Mouse (Mus musculus): ENCODE measurements around the gene Sgpl1. TPM values are rescaled to one million over a fixed set of nuclear protein-coding genes. Genes with fewer than 3 reads are reported as not detected.

Gene Sgpl1
- total and polyA plus RNA-seq, 3 experiments = 13.2 to 16.7 (median 13.2) TPM

DNA sequence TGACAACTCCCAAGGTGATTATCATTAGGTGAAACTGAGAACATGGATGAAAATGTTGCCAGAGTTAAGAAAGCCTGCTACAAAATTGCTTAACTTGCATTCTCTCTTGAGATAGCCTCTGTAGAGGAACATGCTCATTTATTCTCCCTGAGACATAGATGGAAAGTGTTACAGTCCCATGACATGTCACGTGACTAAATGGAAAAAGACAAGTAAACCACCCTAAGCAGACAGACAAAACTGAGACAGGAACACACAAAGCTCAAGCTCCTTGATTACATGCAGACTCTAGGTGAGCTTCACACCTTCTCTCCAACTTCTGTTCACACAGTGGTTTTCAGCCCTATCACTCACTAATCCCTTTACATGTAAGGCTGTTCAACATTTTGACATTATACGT, 4.2 kb downstream of the Sgpl1 start:
- H3K36me3 ChIP-seq (ENCODE audit: control insufficient read depth, insufficient read depth, low read length) = peaks cover 2% of the 10 kb centered on the region; the same call in 1 of the 2 replicates
- TF ChIP-seq EP300 (IDR thresholded peaks at IDR 0.05; ENCODE audit: insufficient read depth, low read depth, low read length) = no peak
- TF ChIP-seq POLR2A (IDR thresholded peaks at IDR 0.05; ENCODE audit: insufficient read depth, low read depth, low read length) = no peak
- no peak for TF ChIP-seq CTCF (IDR thresholded peaks at IDR 0.05)
- 80% methylated on average over 2 of the region's 2 CpGs for WGBS
- H3K27me3 ChIP-seq (ENCODE audit: control insufficient read depth, insufficient read depth, low read length) = no peaks in the 10 kb centered on the region
- no peak overlapping the region for H3K27ac ChIP-seq
- peaks cover 3% of the 10 kb centered on the region for H3K4me1 ChIP-seq (ENCODE audit: control insufficient read depth, insufficient read depth, low read length)
- no peak for DNase-seq
- intact Hi-C loops (cut with DNase I) = no loop called here
- H3K9ac ChIP-seq (ENCODE audit: low read depth, low read length) = no peak overlapping the region
- H3K4me3 ChIP-seq = no peak overlapping the region
- H3K79me2 ChIP-seq (replicated peaks; ENCODE audit: control insufficient read depth, insufficient read depth, low read length) = peaks cover 2% of the 10 kb centered on the region; the same call in 1 of the 2 replicates

DNA sequence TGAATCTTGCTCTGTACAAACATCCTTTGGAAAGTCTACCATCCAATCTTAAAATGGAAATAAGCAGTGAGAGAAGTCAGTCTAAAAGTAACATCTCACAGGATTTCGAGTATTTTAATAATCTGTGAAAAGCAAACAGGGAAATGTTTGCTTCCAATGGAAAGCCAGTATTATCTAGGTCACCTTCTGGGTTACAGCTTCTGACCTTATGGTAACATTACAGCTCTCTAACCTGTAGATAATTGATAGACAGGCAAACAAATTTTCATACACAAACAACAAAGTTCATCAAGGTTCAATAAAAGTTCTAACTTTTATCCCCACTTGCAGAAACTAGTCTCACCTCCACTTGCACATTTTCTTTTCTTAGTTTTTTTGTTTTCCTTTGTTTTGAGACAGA, 9.9 kb downstream of the Sgpl1 start:
- no peak for DNase-seq
- TF ChIP-seq CTCF (IDR thresholded peaks at IDR 0.05) (no peak), POLR2A (IDR thresholded peaks at IDR 0.05; ENCODE audit: insufficient read depth, low read depth, low read length) (no peak), EP300 (IDR thresholded peaks at IDR 0.05; ENCODE audit: insufficient read depth, low read depth, low read length) (no peak)
- no peak overlapping the region for H3K4me3 ChIP-seq
- no peaks in the 10 kb centered on the region for H3K27me3 ChIP-seq (ENCODE audit: control insufficient read depth, insufficient read depth, low read length)
- H3K36me3 ChIP-seq (ENCODE audit: control insufficient read depth, insufficient read depth, low read length) = no peaks in the 10 kb centered on the region
- 0 out of 2 replicates have a peak, but pooled peaks cover 2% of the 10 kb centered on the region for H3K79me2 ChIP-seq (replicated peaks; ENCODE audit: control insufficient read depth, insufficient read depth, low read length)
- H3K27ac ChIP-seq = no peak overlapping the region
- intact Hi-C loops (cut with DNase I) = no loop called here
- H3K4me1 ChIP-seq (ENCODE audit: control insufficient read depth, insufficient read depth, low read length) = no peaks in the 10 kb centered on the region; the same call in 1 of the 2 replicates
- H3K9ac ChIP-seq (ENCODE audit: low read depth, low read length) = no peak overlapping the region
- WGBS = 54% methylated on average over 1 of the region's 1 CpGs

DNA sequence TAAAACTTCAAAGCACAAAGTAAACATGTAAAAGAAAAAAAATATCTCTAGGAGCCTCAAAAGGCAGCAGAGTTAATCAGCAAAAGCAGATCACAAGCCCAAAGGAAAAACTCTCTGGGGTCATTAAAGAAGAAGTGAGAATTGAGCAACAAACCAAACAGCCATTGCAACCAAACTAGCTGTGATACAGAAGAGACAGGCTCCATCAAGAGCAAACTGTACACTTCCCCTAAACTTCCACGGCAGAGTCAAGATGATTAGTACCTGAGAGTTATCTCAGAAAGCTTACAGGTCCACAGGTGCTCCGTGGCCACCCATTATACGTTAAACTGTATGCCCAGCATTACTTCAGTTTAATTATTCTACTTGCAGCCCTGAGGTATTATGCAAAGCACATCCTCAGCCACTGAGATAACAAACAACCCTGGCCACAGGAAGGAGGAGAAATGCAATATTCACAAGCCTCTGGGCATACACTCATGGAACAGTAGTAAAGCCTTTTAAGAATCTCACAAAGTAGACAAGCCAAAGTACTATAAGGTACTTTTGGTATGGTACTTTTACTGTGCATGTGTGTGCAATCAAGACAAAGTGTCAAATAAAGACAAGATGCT, 12.2 kb downstream of the Sgpl1 start:
- H3K36me3 ChIP-seq (ENCODE audit: control insufficient read depth, insufficient read depth, low read length) = no peaks in the 10 kb centered on the region; the same call in 1 of the 2 replicates
- H3K27me3 ChIP-seq (ENCODE audit: control insufficient read depth, insufficient read depth, low read length) = no peaks in the 10 kb centered on the region
- TF ChIP-seq CTCF (IDR thresholded peaks at IDR 0.05) (no peak), POLR2A (IDR thresholded peaks at IDR 0.05; ENCODE audit: insufficient read depth, low read depth, low read length) (no peak), EP300 (IDR thresholded peaks at IDR 0.05; ENCODE audit: insufficient read depth, low read depth, low read length) (no peak)
- no peak overlapping the region for H3K27ac ChIP-seq
- H3K4me3 ChIP-seq = no peak overlapping the region
- H3K79me2 ChIP-seq (replicated peaks; ENCODE audit: control insufficient read depth, insufficient read depth, low read length) = 0 out of 2 replicates have a peak, but pooled peaks cover 2% of the 10 kb centered on the region
- 56% methylated on average over 3 of the region's 3 CpGs for WGBS
- no peaks in the 10 kb centered on the region; the same call in 1 of the 2 replicates for H3K4me1 ChIP-seq (ENCODE audit: control insufficient read depth, insufficient read depth, low read length)
- DNase-seq = no peak
- intact Hi-C loops (cut with DNase I) = no loop called here
- no peak overlapping the region for H3K9ac ChIP-seq (ENCODE audit: low read depth, low read length)

DNA sequence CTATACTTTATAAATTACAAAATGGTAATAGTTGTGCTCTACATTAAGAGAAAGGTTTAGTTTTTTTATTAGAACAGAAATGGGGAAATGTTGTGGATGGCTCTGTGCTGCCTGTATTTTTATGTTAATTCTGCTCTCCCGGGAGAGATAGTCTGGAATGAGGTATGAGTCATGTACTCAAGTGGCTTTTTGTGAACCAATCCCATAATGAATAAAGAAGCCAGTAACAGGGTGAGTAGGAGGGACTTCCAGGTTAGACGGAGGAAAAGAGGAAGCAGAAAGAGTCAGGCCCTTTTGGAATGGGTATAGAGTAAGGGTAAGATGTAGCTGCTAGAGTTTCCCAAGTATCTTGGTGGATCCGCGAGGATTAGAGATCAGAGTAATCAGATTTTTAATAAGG, 13.5 kb downstream of the Sgpl1 start:
- no peaks in the 10 kb centered on the region; the same call in 1 of the 2 replicates for H3K4me1 ChIP-seq (ENCODE audit: control insufficient read depth, insufficient read depth, low read length)
- no peaks in the 10 kb centered on the region for H3K27me3 ChIP-seq (ENCODE audit: control insufficient read depth, insufficient read depth, low read length)
- no peaks in the 10 kb centered on the region; the same call in 1 of the 2 replicates for H3K36me3 ChIP-seq (ENCODE audit: control insufficient read depth, insufficient read depth, low read length)
- no peak overlapping the region for H3K9ac ChIP-seq (ENCODE audit: low read depth, low read length)
- no peak for DNase-seq
- TF ChIP-seq EP300 (IDR thresholded peaks at IDR 0.05; ENCODE audit: insufficient read depth, low read depth, low read length) (no peak), CTCF (IDR thresholded peaks at IDR 0.05) (no peak), POLR2A (IDR thresholded peaks at IDR 0.05; ENCODE audit: insufficient read depth, low read depth, low read length) (no peak)
- H3K27ac ChIP-seq = no peak overlapping the region
- no peaks in the 10 kb centered on the region for H3K79me2 ChIP-seq (replicated peaks; ENCODE audit: control insufficient read depth, insufficient read depth, low read length)
- intact Hi-C loops (cut with DNase I) = no loop called here
- 68% methylated on average over 4 of the region's 4 CpGs for WGBS
- H3K4me3 ChIP-seq = no peak overlapping the region

DNA sequence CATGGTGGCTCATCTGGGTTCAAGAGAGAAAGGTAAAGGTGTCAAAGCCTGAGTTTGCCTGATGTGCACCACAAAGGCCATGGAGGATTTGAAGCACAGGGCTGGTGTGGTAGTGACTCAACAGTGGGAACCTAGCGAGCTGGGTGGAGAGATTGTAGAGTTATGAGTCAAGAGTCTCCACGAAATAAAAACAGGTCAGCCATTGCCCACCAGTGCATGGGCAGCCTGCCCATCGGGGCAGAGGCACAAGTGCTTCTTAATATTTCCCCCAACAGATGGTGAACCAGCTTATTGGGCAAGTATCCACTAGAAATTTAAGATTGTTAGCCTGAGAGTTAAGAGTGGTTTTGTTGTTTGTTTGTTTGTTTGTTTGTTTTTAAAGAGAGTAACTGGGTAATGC, 16.5 kb downstream of the Sgpl1 start:
- no peak overlapping the region for H3K27ac ChIP-seq
- WGBS = 84% methylated on average over 3 of the region's 3 CpGs
- no peaks in the 10 kb centered on the region; the same call in 1 of the 2 replicates for H3K36me3 ChIP-seq (ENCODE audit: control insufficient read depth, insufficient read depth, low read length)
- no peak for DNase-seq
- H3K4me1 ChIP-seq (ENCODE audit: control insufficient read depth, insufficient read depth, low read length) = no peaks in the 10 kb centered on the region; the same call in 1 of the 2 replicates
- intact Hi-C loops (cut with DNase I) = no loop called here
- no peaks in the 10 kb centered on the region for H3K27me3 ChIP-seq (ENCODE audit: control insufficient read depth, insufficient read depth, low read length)
- no peak overlapping the region for H3K9ac ChIP-seq (ENCODE audit: low read depth, low read length)
- H3K79me2 ChIP-seq (replicated peaks; ENCODE audit: control insufficient read depth, insufficient read depth, low read length) = no peaks in the 10 kb centered on the region
- TF ChIP-seq CTCF (IDR thresholded peaks at IDR 0.05) = no peak
- TF ChIP-seq EP300 (IDR thresholded peaks at IDR 0.05; ENCODE audit: insufficient read depth, low read depth, low read length) = no peak
- no peak for TF ChIP-seq POLR2A (IDR thresholded peaks at IDR 0.05; ENCODE audit: insufficient read depth, low read depth, low read length)
- H3K4me3 ChIP-seq = no peak overlapping the region

DNA sequence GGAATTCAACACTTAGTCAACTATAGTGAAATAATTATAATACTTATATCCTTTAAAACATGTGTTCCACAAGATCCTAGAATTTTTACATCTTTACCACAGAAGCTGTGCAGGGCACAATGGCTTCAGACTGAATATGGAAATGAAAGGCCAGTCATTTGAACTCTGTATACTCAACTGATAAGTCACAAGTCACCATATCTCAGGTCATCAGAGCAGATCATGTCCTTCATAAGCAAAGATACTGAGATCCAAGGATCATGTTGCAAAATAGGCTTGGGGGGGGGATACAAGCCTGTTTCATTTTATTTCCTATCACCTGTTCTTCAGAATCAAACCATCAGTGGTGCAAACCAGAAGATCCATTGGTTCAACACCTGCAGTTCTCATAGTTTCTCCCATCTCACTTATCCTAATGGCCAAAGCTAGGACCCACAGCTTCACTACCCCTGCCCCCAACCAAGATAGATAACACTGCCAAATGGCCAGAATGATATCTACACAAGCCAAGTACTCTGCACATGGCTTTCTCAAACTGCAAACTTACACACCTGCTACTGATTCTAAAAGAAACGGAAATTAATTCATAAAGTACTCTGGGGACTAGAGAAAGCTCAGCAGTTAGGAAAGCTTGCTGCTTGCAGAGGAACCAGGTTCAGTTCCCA, 18.7 kb downstream of the Sgpl1 start:
- Histone ChIP-seq H3K4me1 (ENCODE audit: control insufficient read depth, insufficient read depth, low read length) (no peaks in the 10 kb centered on the region), H3K36me3 (ENCODE audit: control insufficient read depth, insufficient read depth, low read length) (no peaks in the 10 kb centered on the region; the same call in 1 of the 2 replicates), H3K27me3 (ENCODE audit: control insufficient read depth, insufficient read depth, low read length) (no peaks in the 10 kb centered on the region), H3K4me3 (no peak overlapping the region), H3K9ac (ENCODE audit: low read depth, low read length) (no peak overlapping the region), H3K27ac (no peak overlapping the region), H3K79me2 (replicated peaks; ENCODE audit: control insufficient read depth, insufficient read depth, low read length) (no peaks in the 10 kb centered on the region)
- intact Hi-C loops (cut with DNase I) = no loop called here
- WGBS = 89% methylated on average over 1 of the region's 1 CpGs
- TF ChIP-seq CTCF (IDR thresholded peaks at IDR 0.05) = no peak
- TF ChIP-seq POLR2A (IDR thresholded peaks at IDR 0.05; ENCODE audit: insufficient read depth, low read depth, low read length) = no peak
- TF ChIP-seq EP300 (IDR thresholded peaks at IDR 0.05; ENCODE audit: insufficient read depth, low read depth, low read length) = no peak
- DNase-seq = no peak
